Mouse (Mus musculus) MN1 (cell line): Measurements from ENCODE around the gene Gm20830.
"Not testable (repeated sequence)": the region's sequence is repeated elsewhere in the genome, so short reads cannot be mapped to it uniquely, and the experiment has no call there.

Experiments used
- DNase-seq: peaks from one replicate; pipeline ENCODE4 v3.0.0-alpha.2; 2016; ENCODE audit warnings: low spot score

Gm20830 gene

DNA sequence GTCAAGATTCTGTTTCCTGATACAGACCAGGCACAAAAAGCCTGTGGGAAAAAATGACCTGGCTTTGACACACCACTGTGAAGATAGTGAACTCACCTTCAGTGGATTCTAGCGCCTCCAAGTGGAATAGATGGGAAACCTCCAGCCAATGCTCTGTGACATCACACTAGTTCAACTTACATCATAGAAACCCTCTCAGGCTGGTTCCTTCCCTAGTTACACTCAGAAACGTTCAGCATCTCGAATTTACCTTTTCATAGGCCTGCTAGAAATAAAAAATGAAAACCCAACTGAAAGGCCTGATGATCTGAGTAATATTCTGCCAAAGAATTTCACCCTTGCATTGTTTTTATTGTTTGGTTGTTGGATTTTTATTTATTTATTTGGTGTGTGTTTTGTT lies at the start of gene Gm20830:
Gene Gm20830, minus strand, starts transcription at position 101 of the 400 bp plus-strand sequence.
- DNase-seq = not testable (repeated sequence)
